Mouse (Mus musculus) limb, embryonic 15.5 days (tissue): ENCODE measurements around the gene Saa2. TPM values are rescaled to one million over a fixed set of nuclear protein-coding genes. Genes with fewer than 3 reads are reported as not detected.
A peak's percentile ranks its signal among the peaks of the same experiment; 100 is the strongest.

ENCODE experiments used
- ATAC-seq: fragments of 200-750 bp; cut with Nextera tagmentation; 2 replicates; pipeline ENCODE4 v1.8.0; 2017; ENCODE audit warnings: low read depth, moderate TSS enrichment; ENCODE audit not compliant: insufficient number of reproducible peaks, low FRiP score, low TSS enrichment
- H3K27ac ChIP-seq: fragments of 300-500 bp; sonication (generic); 2 replicates; pipeline ENCODE4 v1.5.1; 2015; ENCODE audit warnings: moderate library complexity, mild to moderate bottlenecking, inconsistent platforms
- H3K27me3 ChIP-seq: fragments of 300-500 bp; sonication (generic); 2 replicates; pipeline ENCODE4 v1.6.1; 2015; ENCODE audit warnings: inconsistent platforms
- H3K36me3 ChIP-seq: fragments of 300-500 bp; sonication (generic); 2 replicates; pipeline ENCODE4 v1.6.1; 2015; ENCODE audit warnings: inconsistent platforms
- H3K4me1 ChIP-seq: fragments of 300-500 bp; sonication (generic); 2 replicates; pipeline ENCODE4 v1.6.1; 2015; ENCODE audit warnings: inconsistent platforms
- H3K4me2 ChIP-seq: fragments of 300-500 bp; sonication (generic); 2 replicates; pipeline ENCODE4 v1.6.1; 2015; ENCODE audit warnings: mild to moderate bottlenecking, inconsistent platforms
- H3K4me3 ChIP-seq: fragments of 300-500 bp; sonication (generic); 2 replicates; pipeline ENCODE4 v1.5.1; 2015; ENCODE audit warnings: mild to moderate bottlenecking, inconsistent platforms
- H3K9ac ChIP-seq: fragments of 300-500 bp; sonication (generic); 2 replicates; pipeline ENCODE4 v1.6.1; 2015; ENCODE audit warnings: inconsistent platforms
- H3K9me3 ChIP-seq: fragments of 300-500 bp; sonication (generic); 2 replicates; pipeline ENCODE4 v1.6.1; 2016; ENCODE audit warnings: inconsistent platforms
- WGBS: fragments of 180-500 bp; shearing (Covaris S2); methylation state at CpG from one replicate; pipeline ENCODE4 v1.1.7; 2015; 5-methylcytosine and 5-hydroxymethylcytosine counted together
- polyA plus RNA-seq: library from polyadenylated mRNA; unstranded; fragments of >200 nt; fragmentation: Nextera tagmentation; extraction: Ambion mirVana; gene quantifications from 2 replicates; pipeline ENCODE4 v1.2.1, GENCODE M21; 2015

Gene Saa2
- polyA plus RNA-seq: 0.41 and 0.78 TPM in 2 replicates

- no peaks in the 10 kb centered on the region for H3K9me3 ChIP-seq
- no peaks in the 10 kb centered on the region for H3K4me1 ChIP-seq
- no peak within 1 kb of the TSS for H3K9ac ChIP-seq
- whole genome bisulfite sequencing: 57% methylated on average over 3 of the region's 3 CpGs
- H3K4me3 ChIP-seq: no peak within 1 kb of the TSS
- H3K36me3 ChIP-seq: no peaks in the 10 kb centered on the region
- H3K4me2 ChIP-seq: no peak within 1 kb of the TSS
- no peak for ATAC-seq
- no peaks in the 10 kb centered on the region for H3K27me3 ChIP-seq
- no peak within 1 kb of the TSS for H3K27ac ChIP-seq
These were observed at the start of gene Saa2 for GRCm38 (mm10) chr7:46751490-46751889. Gene Saa2 (plus strand): TSS chr7:46751790.

DNA sequence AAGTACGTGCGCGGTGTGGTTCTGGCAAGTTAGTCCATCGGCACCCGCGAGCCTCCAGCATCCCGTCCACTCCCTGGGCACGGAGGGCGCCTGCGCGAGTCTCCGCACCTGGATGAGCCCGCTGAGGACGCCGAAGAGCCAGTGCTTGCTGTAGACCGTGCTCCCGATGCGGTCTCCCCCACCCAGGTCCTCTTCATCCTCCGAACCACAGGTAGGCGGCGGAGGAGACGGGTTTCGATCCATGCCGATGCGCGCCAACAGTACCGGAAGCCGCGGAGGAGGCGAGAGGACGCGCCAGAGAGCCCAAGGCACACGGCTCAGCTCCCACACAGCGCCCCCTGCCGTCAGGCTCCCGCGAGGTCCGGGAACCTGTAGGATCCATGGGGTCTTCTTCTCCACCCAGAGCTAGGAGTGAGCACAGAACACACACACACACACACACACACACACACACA lies 41.2 kb upstream of the Saa2 start, which contains the start of gene Saal1:
Gene Saal1 (minus strand): TSS at position 291 of the 455 bp plus-strand sequence.
- ATAC-seq: peak; percentile 91
- Histone ChIP-seq H3K4me1 (no peaks in the 10 kb centered on the region), H3K27ac (peak within 1 kb of the TSS; percentile 90), H3K4me3 (peak within 1 kb of the TSS; percentile 74), H3K36me3 (peaks cover 25% of the 10 kb centered on the region), H3K27me3 (no peaks in the 10 kb centered on the region), H3K9me3 (no peaks in the 10 kb centered on the region), H3K4me2 (peak within 1 kb of the TSS; percentile 44), H3K9ac (peak within 1 kb of the TSS; percentile 70)
- under 1% methylated on average over 38 of the region's 38 CpGs for WGBS

- 69% methylated on average over 6 of the region's 6 CpGs for WGBS
- Histone ChIP-seq H3K36me3 (peaks cover 8% of the 10 kb centered on the region; the same call in 1 of the 2 replicates), H3K9ac (no peak overlapping the region), H3K27ac (no peak overlapping the region), H3K4me1 (no peaks in the 10 kb centered on the region), H3K4me3 (no peak overlapping the region), H3K4me2 (no peak overlapping the region), H3K27me3 (peaks cover 3% of the 10 kb centered on the region; the same call in 1 of the 2 replicates), H3K9me3 (no peaks in the 10 kb centered on the region)
- ATAC-seq: no peak
These were observed 39.3 kb upstream of the Saa2 start for GRCm38 (mm10) chr7:46712250-46712649.

DNA sequence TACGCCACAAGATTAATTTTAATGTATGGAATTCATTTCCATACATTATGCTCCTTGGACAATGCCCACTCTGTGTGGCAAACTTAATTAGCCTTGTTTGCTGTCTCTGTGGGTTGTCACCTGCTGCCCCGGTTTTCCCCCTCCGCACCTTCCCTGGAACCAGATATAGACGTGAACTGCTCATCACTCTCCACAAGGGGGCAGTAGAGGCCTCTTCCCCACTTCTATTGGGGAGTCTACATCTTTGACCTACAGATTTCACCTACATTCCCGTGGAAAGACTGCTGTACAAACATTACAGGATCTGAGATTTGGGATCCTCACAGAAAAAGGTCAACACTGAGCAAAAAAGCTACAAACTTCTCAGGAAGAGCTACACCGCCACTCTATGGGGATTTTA lies 37.1 kb upstream of the Saa2 start:
- Histone ChIP-seq H3K9ac (no peak overlapping the region), H3K4me2 (no peak overlapping the region), H3K4me3 (no peak overlapping the region), H3K27ac (no peak overlapping the region), H3K4me1 (no peaks in the 10 kb centered on the region), H3K36me3 (no peaks in the 10 kb centered on the region), H3K9me3 (no peaks in the 10 kb centered on the region), H3K27me3 (peaks cover 3% of the 10 kb centered on the region; the same call in 1 of the 2 replicates)
- WGBS: 31% methylated on average over 6 of the region's 6 CpGs
- no peak for ATAC-seq

GRCm38 (mm10) chr7:46715600-46715999 lies 36.0 kb upstream of the Saa2 start, which contains the start of gene Saa3:
Gene Saa3 (minus strand): TSS chr7:46715700.
- Histone ChIP-seq H3K27ac (no peak within 1 kb of the TSS), H3K36me3 (no peaks in the 10 kb centered on the region), H3K9me3 (no peaks in the 10 kb centered on the region), H3K4me2 (no peak within 1 kb of the TSS), H3K4me3 (no peak within 1 kb of the TSS), H3K4me1 (no peaks in the 10 kb centered on the region), H3K27me3 (peaks cover 3% of the 10 kb centered on the region; the same call in 1 of the 2 replicates), H3K9ac (no peak within 1 kb of the TSS)
- WGBS: 85% methylated on average over 5 of the region's 5 CpGs
- no peak for ATAC-seq

GRCm38 (mm10) chr7:46716897-46717296 lies 34.7 kb upstream of the Saa2 start:
- Histone ChIP-seq H3K4me1 (no peaks in the 10 kb centered on the region), H3K4me3 (no peak overlapping the region), H3K9me3 (no peaks in the 10 kb centered on the region), H3K9ac (no peak overlapping the region), H3K27ac (no peak overlapping the region), H3K36me3 (no peaks in the 10 kb centered on the region), H3K27me3 (peaks cover 3% of the 10 kb centered on the region; the same call in 1 of the 2 replicates), H3K4me2 (no peak overlapping the region)
- no peak for ATAC-seq
- 53% methylated on average over 5 of the region's 5 CpGs for WGBS

DNA sequence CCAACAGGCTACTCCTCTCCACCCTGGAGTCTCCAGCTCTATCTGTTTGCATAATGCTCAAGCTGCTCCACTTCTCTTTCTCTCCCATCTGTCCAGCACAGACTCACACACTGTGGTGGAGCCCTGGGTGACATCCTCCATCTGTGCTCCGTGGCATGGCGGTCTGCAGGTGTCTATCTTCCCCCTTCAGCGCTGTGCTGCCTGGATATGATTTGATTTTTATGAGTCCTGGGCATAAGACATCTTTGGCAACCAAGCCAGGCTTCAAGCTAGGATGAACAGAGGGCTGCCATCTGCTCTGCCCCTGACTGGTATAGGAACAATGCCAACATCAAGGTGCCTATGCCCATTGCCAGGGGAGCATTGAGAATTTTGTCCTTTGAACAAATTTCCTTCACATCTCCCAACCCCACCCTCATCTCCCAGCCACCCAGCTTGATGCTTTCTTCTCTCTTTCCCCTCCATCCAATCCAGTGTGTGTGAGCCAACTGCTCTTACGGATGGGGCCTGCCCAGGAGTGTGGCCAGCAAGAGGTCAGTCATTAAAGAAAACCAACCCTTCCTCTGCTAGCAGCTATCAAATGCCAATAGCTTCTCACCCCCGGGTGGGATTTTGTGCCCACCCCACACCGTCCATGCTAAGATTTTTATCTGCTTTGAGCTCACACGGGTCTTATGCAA lies 32.9 kb upstream of the Saa2 start:
- H3K4me2 ChIP-seq: no peak overlapping the region
- H3K9ac ChIP-seq: no peak overlapping the region
- no peaks in the 10 kb centered on the region for H3K9me3 ChIP-seq
- no peak for ATAC-seq
- H3K4me1 ChIP-seq: no peaks in the 10 kb centered on the region
- WGBS: 82% methylated on average over 7 of the region's 7 CpGs
- no peak overlapping the region for H3K4me3 ChIP-seq
- H3K36me3 ChIP-seq: no peaks in the 10 kb centered on the region
- peaks cover 3% of the 10 kb centered on the region; the same call in 1 of the 2 replicates for H3K27me3 ChIP-seq
- H3K27ac ChIP-seq: no peak overlapping the region

- WGBS: 73% methylated on average over 7 of the region's 7 CpGs
- Histone ChIP-seq H3K27me3 (peaks cover 3% of the 10 kb centered on the region; the same call in 1 of the 2 replicates), H3K4me1 (no peaks in the 10 kb centered on the region), H3K9ac (no peak overlapping the region), H3K27ac (no peak overlapping the region), H3K4me3 (no peak overlapping the region), H3K9me3 (no peaks in the 10 kb centered on the region), H3K4me2 (no peak overlapping the region), H3K36me3 (no peaks in the 10 kb centered on the region)
- ATAC-seq: no peak
These were observed 32.1 kb upstream of the Saa2 start for GRCm38 (mm10) chr7:46719526-46719925.

- WGBS: 76% methylated on average over 9 of the region's 9 CpGs
- H3K4me3 ChIP-seq: no peak overlapping the region
- no peaks in the 10 kb centered on the region for H3K9me3 ChIP-seq
- H3K27ac ChIP-seq: no peak overlapping the region
- H3K9ac ChIP-seq: no peak overlapping the region
- H3K4me2 ChIP-seq: no peak overlapping the region
- ATAC-seq: no peak
- H3K27me3 ChIP-seq: peaks cover 3% of the 10 kb centered on the region; the same call in 1 of the 2 replicates
- H3K4me1 ChIP-seq: no peaks in the 10 kb centered on the region
- H3K36me3 ChIP-seq: no peaks in the 10 kb centered on the region
These were observed 31.1 kb upstream of the Saa2 start for GRCm38 (mm10) chr7:46720460-46720859.

DNA sequence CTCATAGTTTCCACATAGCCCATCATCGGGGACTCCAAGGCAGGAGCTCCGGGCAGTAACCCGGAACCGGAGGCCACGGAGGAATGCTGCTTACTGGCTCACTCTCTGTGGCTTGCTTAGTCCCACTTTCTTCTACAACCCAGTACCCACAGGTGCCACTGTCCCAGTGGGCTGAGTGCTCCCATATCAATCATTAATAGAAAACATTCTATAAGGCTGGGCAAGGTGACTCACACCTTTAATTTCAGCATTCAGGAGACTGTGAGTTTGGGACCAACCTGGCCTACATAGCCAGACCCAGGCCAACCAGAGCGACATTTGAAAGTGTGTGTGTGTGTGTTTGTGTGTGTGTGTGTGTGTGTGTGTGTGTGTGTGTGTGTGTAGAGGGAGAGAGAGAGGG lies 28.2 kb upstream of the Saa2 start:
- H3K4me3 ChIP-seq: no peak overlapping the region
- H3K9me3 ChIP-seq: no peaks in the 10 kb centered on the region
- ATAC-seq: no peak
- H3K27me3 ChIP-seq: no peaks in the 10 kb centered on the region
- no peak overlapping the region for H3K4me2 ChIP-seq
- 95% methylated on average over 6 of the region's 6 CpGs for WGBS
- H3K36me3 ChIP-seq: no peaks in the 10 kb centered on the region
- H3K27ac ChIP-seq: no peak overlapping the region
- no peaks in the 10 kb centered on the region for H3K4me1 ChIP-seq
- no peak overlapping the region for H3K9ac ChIP-seq

DNA sequence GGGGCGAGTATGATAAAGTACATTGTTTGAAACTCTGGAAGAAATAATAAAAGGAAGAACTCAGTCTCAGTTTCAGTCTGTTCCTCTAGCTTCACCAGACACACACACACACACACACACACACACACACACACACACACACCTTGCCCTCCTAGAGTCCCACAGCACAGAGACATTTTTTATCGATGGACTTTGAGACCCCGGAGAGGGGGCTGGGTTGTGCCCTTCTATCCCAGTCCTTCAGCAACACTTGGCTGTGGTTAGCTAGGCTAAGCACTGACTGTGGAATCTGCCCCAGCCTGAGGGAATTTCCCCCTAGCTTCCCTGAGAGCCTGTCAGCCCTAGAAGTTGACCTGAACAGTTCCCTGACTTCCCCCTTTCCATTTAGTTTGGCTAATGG lies 27.7 kb upstream of the Saa2 start:
- no peaks in the 10 kb centered on the region for H3K36me3 ChIP-seq
- H3K27me3 ChIP-seq: no peaks in the 10 kb centered on the region
- no peaks in the 10 kb centered on the region for H3K9me3 ChIP-seq
- ATAC-seq: no peak
- no peak overlapping the region for H3K9ac ChIP-seq
- no peak overlapping the region for H3K4me3 ChIP-seq
- 90% methylated on average over 3 of the region's 3 CpGs for WGBS
- no peak overlapping the region for H3K27ac ChIP-seq
- no peaks in the 10 kb centered on the region for H3K4me1 ChIP-seq
- no peak overlapping the region for H3K4me2 ChIP-seq

GRCm38 (mm10) chr7:46724396-46724795 lies 27.2 kb upstream of the Saa2 start:
- ATAC-seq: no peak
- 73% methylated on average over 5 of the region's 5 CpGs for WGBS
- Histone ChIP-seq H3K4me3 (no peak overlapping the region), H3K9ac (no peak overlapping the region), H3K4me1 (no peaks in the 10 kb centered on the region), H3K9me3 (no peaks in the 10 kb centered on the region), H3K27ac (no peak overlapping the region), H3K4me2 (no peak overlapping the region), H3K27me3 (no peaks in the 10 kb centered on the region), H3K36me3 (no peaks in the 10 kb centered on the region)
